Mouse (Mus musculus) limb, embryonic 10.5 days (tissue): ENCODE results near the gene Sik1. TPM values are rescaled to one million over a fixed set of nuclear protein-coding genes. Genes with fewer than 3 reads are reported as not detected.

Experiments used
- DNase-seq: peaks from one replicate; pipeline ENCODE4 v3.0.0-alpha.2; 2017; ENCODE audit warnings: low spot score
- H3K27ac ChIP-seq: fragments of 300-500 bp; sonication (generic); 2 replicates; pipeline ENCODE4 v1.5.1; 2016; ENCODE audit warnings: mild to moderate bottlenecking
- H3K27me3 ChIP-seq: fragments of 300-500 bp; sonication (generic); 2 replicates; pipeline ENCODE4 v1.6.1; 2016; ENCODE audit warnings: low read depth, mild to moderate bottlenecking; ENCODE audit not compliant: poor library complexity, severe bottlenecking
- H3K36me3 ChIP-seq: fragments of 300-500 bp; sonication (generic); 2 replicates; pipeline ENCODE4 v1.6.1; 2016; ENCODE audit warnings: mild to moderate bottlenecking, moderate library complexity
- H3K4me1 ChIP-seq: fragments of 300-500 bp; sonication (generic); 2 replicates; pipeline ENCODE4 v1.6.1; 2016
- H3K4me3 ChIP-seq: fragments of 300-500 bp; sonication (generic); 2 replicates; pipeline ENCODE4 v1.5.1; 2016; ENCODE audit warnings: mild to moderate bottlenecking, moderate library complexity
- H3K9me3 ChIP-seq: fragments of 300-500 bp; sonication (generic); replicated peaks from 2 replicates; pipeline ENCODE4 v1.6.1; 2016; ENCODE audit warnings: mild to moderate bottlenecking
- WGBS: fragments of 180-500 bp; shearing (Covaris S2); methylation state at CpG from one replicate; pipeline ENCODE4 v1.1.7; 2016; 5-methylcytosine and 5-hydroxymethylcytosine counted together
- polyA plus RNA-seq: library from polyadenylated mRNA; unstranded; fragments of >200 nt; fragmentation: Nextera tagmentation; extraction: Ambion mirVana; gene quantifications from 2 replicates; pipeline ENCODE4 v1.2.1, GENCODE M21; 2016

Gene Sik1
- polyA plus RNA-seq, 1 experiment from 2014 or later: 10.3 TPM

DNA sequence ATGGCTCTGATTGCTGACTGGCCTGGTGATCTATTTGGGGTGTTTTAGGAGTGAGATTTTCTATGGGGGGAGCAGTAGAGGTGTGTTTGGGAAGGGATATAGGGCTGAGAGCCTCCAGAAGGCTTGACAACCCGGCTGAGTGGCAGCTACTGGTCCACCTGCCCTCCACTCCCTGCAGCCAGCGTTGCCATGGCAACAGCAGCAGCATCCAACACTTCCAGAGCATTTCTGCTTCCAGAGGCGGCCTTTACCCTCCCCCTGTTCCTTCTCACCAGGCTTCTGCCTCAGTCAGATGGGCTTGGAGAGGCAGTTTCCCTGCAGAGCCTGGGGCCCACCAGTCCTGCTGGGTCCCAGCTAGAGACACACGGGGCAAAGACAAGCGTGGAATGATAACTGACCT lies 38.4 kb downstream of the Sik1 start:
- Histone ChIP-seq H3K4me1 (peaks cover 36% of the 10 kb centered on the region), H3K27me3 (no peaks in the 10 kb centered on the region), H3K36me3 (no peaks in the 10 kb centered on the region), H3K27ac (no peak overlapping the region), H3K9me3 (no peaks in the 10 kb centered on the region), H3K4me3 (no peak overlapping the region)
- WGBS: 43% methylated on average over 5 of the region's 5 CpGs
- DNase-seq: no peak

DNA sequence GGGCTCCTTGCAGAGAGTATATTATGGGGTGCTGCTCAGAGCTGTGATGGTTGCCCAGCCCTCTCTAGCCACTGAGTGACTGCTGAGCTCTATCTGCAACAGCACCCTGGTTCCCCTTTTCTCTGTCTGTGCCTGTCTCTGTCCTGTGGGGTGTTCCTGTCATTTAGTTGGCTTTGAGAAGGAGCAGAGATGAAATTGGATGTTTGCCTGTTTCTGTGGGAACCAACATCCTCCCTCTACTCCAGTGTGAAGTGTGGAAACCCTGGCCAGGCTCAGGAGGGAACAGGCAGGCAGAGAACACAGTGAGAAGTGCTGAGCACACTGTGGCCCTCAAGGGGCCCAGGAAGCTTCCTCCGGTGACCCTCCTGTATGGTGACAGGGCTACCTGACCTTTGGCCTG lies 40.8 kb downstream of the Sik1 start:
- Histone ChIP-seq H3K9me3 (no peaks in the 10 kb centered on the region), H3K4me1 (peaks cover 22% of the 10 kb centered on the region), H3K27me3 (no peaks in the 10 kb centered on the region), H3K36me3 (no peaks in the 10 kb centered on the region), H3K27ac (no peak overlapping the region), H3K4me3 (no peak overlapping the region)
- DNase-seq: no peak
- WGBS: 82% methylated on average over 1 of the region's 1 CpGs

- Histone ChIP-seq H3K9me3 (no peaks in the 10 kb centered on the region), H3K36me3 (no peaks in the 10 kb centered on the region), H3K4me1 (peaks cover 21% of the 10 kb centered on the region), H3K27ac (no peak overlapping the region), H3K4me3 (no peak overlapping the region), H3K27me3 (no peaks in the 10 kb centered on the region)
- no peak for DNase-seq
- 94% methylated on average over 3 of the region's 3 CpGs for WGBS
These were observed 41.5 kb downstream of the Sik1 start for GRCm38 (mm10) chr17:31813938-31814622.

GRCm38 (mm10) chr17:31811333-31811732 lies 44.3 kb downstream of the Sik1 start:
- Histone ChIP-seq H3K4me1 (peaks cover 23% of the 10 kb centered on the region), H3K27ac (no peak overlapping the region), H3K9me3 (no peaks in the 10 kb centered on the region), H3K4me3 (no peak overlapping the region), H3K27me3 (no peaks in the 10 kb centered on the region), H3K36me3 (no peaks in the 10 kb centered on the region)
- WGBS: 65% methylated on average over 4 of the region's 4 CpGs
- DNase-seq: no peak

- WGBS: 65% methylated on average over 19 of the region's 19 CpGs
- Histone ChIP-seq H3K9me3 (no peaks in the 10 kb centered on the region), H3K4me3 (no peak overlapping the region), H3K27ac (peak overlapping the region; percentile 1; the same call in 1 of the 2 replicates), H3K4me1 (peaks cover 31% of the 10 kb centered on the region), H3K36me3 (no peaks in the 10 kb centered on the region), H3K27me3 (no peaks in the 10 kb centered on the region)
- no peak for DNase-seq
These were observed 45.7 kb downstream of the Sik1 start for GRCm38 (mm10) chr17:31809894-31810293.

GRCm38 (mm10) chr17:31809136-31809535 lies 46.5 kb downstream of the Sik1 start:
- H3K27ac ChIP-seq: 0 out of 2 replicates have a peak overlapping the region, but pooled peaks have one; percentile 82
- no peaks in the 10 kb centered on the region for H3K36me3 ChIP-seq
- no peak overlapping the region for H3K4me3 ChIP-seq
- peaks cover 31% of the 10 kb centered on the region for H3K4me1 ChIP-seq
- WGBS: 92% methylated on average over 7 of the region's 7 CpGs
- no peaks in the 10 kb centered on the region for H3K9me3 ChIP-seq
- H3K27me3 ChIP-seq: no peaks in the 10 kb centered on the region
- no peak for DNase-seq

DNA sequence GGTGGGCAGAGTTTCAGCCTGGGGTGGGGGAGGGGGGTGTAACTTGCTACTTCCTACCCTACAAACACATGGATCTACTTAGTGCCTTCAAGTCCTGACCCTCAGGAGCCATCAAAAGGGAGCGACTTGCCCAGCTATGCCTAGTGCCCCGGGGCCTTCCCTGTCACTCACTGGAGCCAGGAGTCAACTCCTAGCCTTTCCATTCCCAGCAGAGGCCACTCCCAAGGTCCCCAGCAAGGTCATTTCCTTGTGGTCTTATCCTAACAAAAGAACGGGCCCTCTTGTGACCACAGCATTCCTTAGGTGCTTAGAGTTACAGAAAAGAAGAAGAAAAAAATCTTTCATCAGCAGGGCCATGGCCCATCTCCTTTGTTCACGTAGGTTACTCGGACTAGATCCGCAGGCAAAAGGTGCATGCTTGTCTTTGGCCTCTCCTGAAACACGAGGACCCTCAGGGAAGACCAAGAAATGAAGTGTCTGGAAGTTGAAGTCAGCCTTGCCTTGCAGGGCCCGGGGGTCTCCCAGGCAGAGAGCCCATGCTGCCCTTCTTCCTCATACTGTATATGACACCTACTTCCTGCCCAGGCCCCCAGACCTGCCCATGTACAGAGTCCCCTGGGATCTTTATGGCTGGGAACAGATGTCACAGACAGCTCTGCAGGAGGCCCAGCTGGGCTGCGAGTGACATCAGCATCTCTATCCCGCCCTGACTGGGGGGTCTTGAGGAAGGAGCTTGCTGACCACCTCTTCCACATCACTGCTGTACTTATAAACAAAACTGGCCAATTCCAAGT lies 47.3 kb downstream of the Sik1 start:
- no peak overlapping the region for H3K4me3 ChIP-seq
- peaks cover 31% of the 10 kb centered on the region for H3K4me1 ChIP-seq
- WGBS: 46% methylated on average over 10 of the region's 10 CpGs
- peak; percentile 77 for DNase-seq
- no peaks in the 10 kb centered on the region for H3K9me3 ChIP-seq
- no peaks in the 10 kb centered on the region for H3K36me3 ChIP-seq
- H3K27me3 ChIP-seq: no peaks in the 10 kb centered on the region
- H3K27ac ChIP-seq: peak overlapping the region; percentile 82

DNA sequence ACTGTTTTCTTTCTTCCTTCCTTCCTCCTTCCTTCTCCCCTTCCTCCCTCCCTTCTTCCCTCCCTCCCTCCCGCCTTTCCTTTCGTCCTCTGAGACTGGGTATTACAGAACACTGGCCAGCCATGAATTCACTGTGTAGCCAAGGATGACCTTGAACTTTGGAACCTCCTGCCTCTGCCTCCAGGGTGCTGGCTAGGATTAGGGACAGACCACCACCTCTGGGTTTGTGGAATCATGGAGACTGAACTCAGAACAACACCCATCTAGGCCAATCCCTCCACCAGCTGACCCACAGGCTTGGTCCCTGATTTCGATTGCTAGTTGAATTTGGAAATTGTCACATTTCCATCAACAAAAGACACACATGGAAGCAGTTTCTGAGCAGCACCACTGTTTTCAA lies 49.1 kb downstream of the Sik1 start:
- H3K27ac ChIP-seq: peak overlapping the region; percentile 63

DNA sequence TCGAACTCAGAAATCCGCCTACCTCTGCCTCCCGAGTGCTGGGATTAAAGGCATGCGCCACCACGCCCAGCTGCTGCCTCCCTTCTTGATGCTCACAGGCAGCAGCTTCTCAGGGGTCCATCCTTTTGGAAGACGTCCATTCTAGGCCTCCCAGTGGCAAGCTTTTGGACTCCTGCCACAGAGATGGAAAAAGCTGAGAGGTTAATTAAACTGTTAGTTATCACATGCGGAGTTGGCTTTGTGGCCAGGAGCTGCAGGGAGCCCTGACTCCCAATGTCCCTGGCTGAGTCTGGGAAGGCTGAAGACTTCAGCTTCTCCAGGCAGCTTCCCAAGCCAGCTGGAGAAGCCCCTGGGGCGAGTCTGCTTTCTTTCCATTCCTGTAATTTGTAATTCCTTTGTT lies 49.6 kb downstream of the Sik1 start:
- Histone ChIP-seq H3K4me3 (no peak overlapping the region), H3K9me3 (no peaks in the 10 kb centered on the region), H3K27ac (peak overlapping the region; percentile 63), H3K27me3 (no peaks in the 10 kb centered on the region), H3K4me1 (peaks cover 31% of the 10 kb centered on the region), H3K36me3 (no peaks in the 10 kb centered on the region)
- no peak for DNase-seq
- WGBS: 63% methylated on average over 8 of the region's 8 CpGs

More for the DNA sequence above, 49.1 kb downstream of the Sik1 start:
- H3K4me3 ChIP-seq: no peak overlapping the region
- DNase-seq: no peak
- peaks cover 31% of the 10 kb centered on the region for H3K4me1 ChIP-seq
- WGBS: 66% methylated on average over 3 of the region's 3 CpGs
- H3K36me3 ChIP-seq: no peaks in the 10 kb centered on the region
- no peaks in the 10 kb centered on the region for H3K9me3 ChIP-seq
- H3K27me3 ChIP-seq: no peaks in the 10 kb centered on the region

DNA sequence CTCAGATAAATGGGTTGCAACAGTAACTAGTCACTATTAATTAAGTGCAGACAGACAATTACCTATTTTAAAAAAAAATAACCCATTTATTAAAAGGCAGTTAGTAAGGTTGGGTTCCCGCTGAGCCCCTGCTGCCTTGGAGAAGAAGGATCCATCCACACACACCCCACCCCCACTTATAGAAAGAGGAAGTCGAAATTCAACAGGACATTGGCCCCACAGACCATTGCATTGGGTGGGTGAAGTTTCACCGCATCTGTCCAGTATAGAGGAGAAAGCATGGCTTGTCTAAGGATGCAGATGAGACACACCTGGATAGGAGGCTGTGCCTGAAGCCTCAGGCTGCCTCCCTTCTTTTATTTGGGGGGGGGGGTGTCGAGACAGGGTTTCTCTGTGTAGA lies 50.0 kb downstream of the Sik1 start:
- H3K27ac ChIP-seq: peak overlapping the region; percentile 63
- H3K27me3 ChIP-seq: no peaks in the 10 kb centered on the region
- DNase-seq: no peak
- WGBS: 74% methylated on average over 4 of the region's 4 CpGs
- H3K4me3 ChIP-seq: no peak overlapping the region
- H3K9me3 ChIP-seq: no peaks in the 10 kb centered on the region
- H3K4me1 ChIP-seq: peaks cover 31% of the 10 kb centered on the region
- no peaks in the 10 kb centered on the region for H3K36me3 ChIP-seq

DNA sequence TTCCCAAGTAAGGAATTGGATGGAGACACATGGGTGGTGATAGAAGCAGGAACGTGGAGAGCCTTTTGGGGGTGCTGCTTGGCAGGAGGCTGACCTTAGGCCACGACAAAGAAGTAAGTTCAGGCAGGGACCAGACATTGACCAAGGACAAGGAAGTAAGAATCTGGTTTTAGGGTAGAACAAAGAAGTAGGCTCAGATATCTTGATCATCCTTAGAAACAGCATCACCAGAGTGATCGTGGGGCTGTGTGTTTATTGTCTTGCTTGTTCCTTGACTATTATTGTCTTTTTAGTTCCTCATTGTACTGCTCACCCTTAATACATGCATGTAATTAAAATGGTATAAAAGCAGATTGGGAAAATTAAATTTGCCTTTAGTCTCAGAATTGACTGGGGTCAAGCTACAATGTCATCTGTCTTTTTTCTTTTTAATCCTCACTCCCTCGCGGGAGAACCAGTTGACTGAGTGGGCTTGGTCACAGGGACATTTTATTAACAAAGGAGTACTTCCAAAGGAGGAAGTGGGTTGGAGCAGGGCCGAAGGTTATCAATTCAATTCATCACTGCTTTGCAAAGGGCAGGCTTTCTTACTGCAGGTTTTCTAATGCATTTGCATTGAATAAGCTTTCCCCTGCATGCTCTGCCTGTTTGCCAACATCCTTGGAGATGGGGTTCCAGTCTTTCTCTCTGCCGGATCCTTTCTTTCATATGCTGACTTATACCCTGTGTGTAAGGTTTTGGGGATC lies 53.2 kb downstream of the Sik1 start:
- no peaks in the 10 kb centered on the region for H3K9me3 ChIP-seq
- no peak overlapping the region for H3K27ac ChIP-seq
- H3K4me1 ChIP-seq: peaks cover 12% of the 10 kb centered on the region
- H3K27me3 ChIP-seq: no peaks in the 10 kb centered on the region
- no peak overlapping the region for H3K4me3 ChIP-seq
- no peaks in the 10 kb centered on the region for H3K36me3 ChIP-seq
- no peak for DNase-seq
- 76% methylated on average over 7 of the region's 7 CpGs for WGBS

- no peak overlapping the region for H3K4me3 ChIP-seq
- H3K9me3 ChIP-seq: no peaks in the 10 kb centered on the region
- H3K27ac ChIP-seq: no peak overlapping the region
- 94% methylated on average over 7 of the region's 7 CpGs for WGBS
- H3K4me1 ChIP-seq: peaks cover 5% of the 10 kb centered on the region
- DNase-seq: no peak
- H3K27me3 ChIP-seq: no peaks in the 10 kb centered on the region
- no peaks in the 10 kb centered on the region for H3K36me3 ChIP-seq
These were observed 54.7 kb downstream of the Sik1 start for GRCm38 (mm10) chr17:31800852-31801363.

- H3K4me3 ChIP-seq: no peak overlapping the region
- WGBS: 84% methylated on average over 4 of the region's 4 CpGs
- no peaks in the 10 kb centered on the region for H3K36me3 ChIP-seq
- H3K27me3 ChIP-seq: no peaks in the 10 kb centered on the region
- peaks cover 4% of the 10 kb centered on the region for H3K4me1 ChIP-seq
- H3K9me3 ChIP-seq: no peaks in the 10 kb centered on the region
- no peak for DNase-seq
- H3K27ac ChIP-seq: no peak overlapping the region
These were observed 59.7 kb downstream of the Sik1 start for GRCm38 (mm10) chr17:31795893-31796292.
